In the genomic region with DNA sequence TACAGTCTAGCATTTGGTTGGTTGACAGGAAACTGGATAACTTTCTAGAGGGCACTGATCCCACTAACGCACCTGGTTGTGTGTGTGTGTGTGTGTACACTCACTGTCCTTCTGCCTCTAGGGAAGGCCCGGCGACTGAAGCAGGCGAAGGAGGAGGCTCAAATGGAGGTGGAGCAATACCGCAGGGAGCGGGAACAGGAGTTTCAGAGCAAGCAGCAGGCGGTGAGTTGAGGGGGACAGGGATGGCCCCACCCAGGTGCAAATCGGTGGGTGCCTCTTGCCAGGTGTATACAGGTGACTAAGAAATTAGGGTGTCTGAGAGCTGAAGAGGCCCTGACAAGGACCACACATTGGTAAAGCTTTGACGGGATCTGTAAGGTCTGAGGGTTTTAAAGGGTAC, we compare ENCODE assay signal across 12 mouse cellular contexts. TPM values are rescaled to one million over a fixed set of nuclear protein-coding genes. Genes with fewer than 3 reads are reported as not detected.
DNase-seq lines count a peak whose midpoint lies in the region; ATAC-seq and TF ChIP-seq lines count a peak whose summit lies in the region.
"Had no signal": no experiment of that assay in that cellular context is flagged by ENCODE, and none has a peak within 500 bp of the region (broad histone marks: within the 10 kb centered on the region; RNA-seq: fewer than 3 reads in every experiment).

No protein-coding gene starts in this region.

- no peak for ATAC-seq in forebrain, embryonic 11.5 days (replicated peaks; ENCODE audit: low FRiP score)
- ATAC-seq in erythroblast, adult 5-6 weeks (replicated peaks; ENCODE audit: low FRiP score, poor library complexity, severe bottlenecking), result no peak

- H3K27ac ChIP-seq in heart, embryonic 10.5 days, result 0 out of 2 replicates have a peak overlapping the region, but pooled peaks have one; percentile 97
- H3K27ac ChIP-seq in heart, adult 2 months, result no peak overlapping the region
- H3K27ac ChIP-seq in forebrain, embryonic 11.5 days (ENCODE audit: low read depth, low read length), result no peak overlapping the region
- no peak overlapping the region for H3K27ac ChIP-seq in midbrain, embryonic 10.5 days (replicated peaks)

- TF ChIP-seq EP300 in heart, adult 2 months (IDR thresholded peaks at IDR 0.05; ENCODE audit: insufficient read depth, low read depth, low read length), result no peak

- H3K79me2 ChIP-seq in heart, adult 2 months (replicated peaks; ENCODE audit: control insufficient read depth, insufficient read depth, low read length), result no peaks in the 10 kb centered on the region; the same call in 1 of the 2 replicates

- TF ChIP-seq POLR2A in heart, adult 2 months (IDR thresholded peaks at IDR 0.05; ENCODE audit: insufficient read depth, low read depth, low read length), result no peak

- H3K4me3 ChIP-seq in heart, embryonic 10.5 days, result 0 out of 2 replicates have a peak overlapping the region, but pooled peaks have one; percentile 79
- no peak overlapping the region for H3K4me3 ChIP-seq in heart, adult 2 months
- H3K4me3 ChIP-seq in forebrain, embryonic 11.5 days (ENCODE audit: low read depth, low read length), result peak overlapping the region; percentile 55; the same call in 1 of the 2 replicates
- H3K4me3 ChIP-seq in midbrain, embryonic 10.5 days, result peak overlapping the region; percentile 78; the same call in 1 of the 2 replicates

- no peak overlapping the region for H3K9ac ChIP-seq in heart, adult 2 months (ENCODE audit: low read depth, low read length)
- peak overlapping the region; percentile 93 for H3K9ac ChIP-seq in forebrain, embryonic 11.5 days (ENCODE audit: low read length)

- no peaks in the 10 kb centered on the region for H3K27me3 ChIP-seq in heart, embryonic 10.5 days (ENCODE audit: insufficient read depth, poor library complexity, severe bottlenecking)
- no peaks in the 10 kb centered on the region for H3K27me3 ChIP-seq in heart, adult 2 months (ENCODE audit: control insufficient read depth, insufficient read depth, low read length)
- no peaks in the 10 kb centered on the region for H3K27me3 ChIP-seq in forebrain, embryonic 11.5 days (ENCODE audit: control insufficient read depth, insufficient read depth, low read length)
- H3K27me3 ChIP-seq in midbrain, embryonic 10.5 days (ENCODE audit: low read depth, poor library complexity, severe bottlenecking), result no peaks in the 10 kb centered on the region
- H3K27me3 ChIP-seq: lung, embryonic 15.5 days had no signal

- H3K9me3 ChIP-seq in heart, embryonic 10.5 days, result no peaks in the 10 kb centered on the region
- no peaks in the 10 kb centered on the region for H3K9me3 ChIP-seq in forebrain, embryonic 11.5 days (ENCODE audit: control insufficient read depth, low read length)
- H3K9me3 ChIP-seq in midbrain, embryonic 10.5 days (replicated peaks), result no peaks in the 10 kb centered on the region
- H3K9me3 ChIP-seq: lung, embryonic 15.5 days had no signal

- intact Hi-C loops in heart, adult 2 months (cut with DNase I), result loop anchor here (2.0 to 10.0 kb wide), 4 partner anchors 70 to 382 kb away; a partner anchor contains a TSS

- no peak for DNase-seq in heart, embryonic 10.5 days (ENCODE audit: low spot score)
- DNase-seq in heart, adult 2 months, result no peak
- DNase-seq in brain, adult 2 months (ENCODE audit: low read depth, low spot score), result peak; percentile 73
- DNase-seq in forebrain, embryonic 11.5 days (ENCODE audit: low spot score), result no peak
- no peak for DNase-seq in midbrain, embryonic 10.5 days (ENCODE audit: low spot score)
- no peak for DNase-seq in urinary bladder, postnatal 25 days (ENCODE audit: low spot score)
- DNase-seq in frontal cortex, postnatal 25 days (ENCODE audit: low spot score in 2 of 2), result no peak

- 67% methylated on average over 9 of the region's 9 CpGs for WGBS in heart, embryonic 10.5 days
- 79% methylated on average over 9 of the region's 9 CpGs for WGBS in heart, adult 2 months
- 78% methylated on average over 9 of the region's 9 CpGs for WGBS in forebrain, embryonic 11.5 days
- 79% methylated on average over 9 of the region's 9 CpGs for WGBS in midbrain, embryonic 10.5 days

- H3K4me2 ChIP-seq in forebrain, embryonic 11.5 days (ENCODE audit: low read depth, low read length, severe bottlenecking), result peak overlapping the region; percentile 82

- H3K4me1 ChIP-seq in heart, embryonic 10.5 days, result peaks cover 45% of the 10 kb centered on the region
- H3K4me1 ChIP-seq in heart, adult 2 months (ENCODE audit: control insufficient read depth, insufficient read depth, low read length), result peaks cover 8% of the 10 kb centered on the region
- peaks cover 6% of the 10 kb centered on the region; the same call in 1 of the 2 replicates for H3K4me1 ChIP-seq in forebrain, embryonic 11.5 days (replicated peaks; ENCODE audit: control insufficient read depth, insufficient read depth, low read length)
- peaks cover 41% of the 10 kb centered on the region for H3K4me1 ChIP-seq in midbrain, embryonic 10.5 days

- TF ChIP-seq CTCF in heart, adult 2 months (IDR thresholded peaks at IDR 0.05), result no peak

- peaks cover 11% of the 10 kb centered on the region; the same call in 1 of the 2 replicates for H3K36me3 ChIP-seq in heart, embryonic 10.5 days
- H3K36me3 ChIP-seq in heart, adult 2 months (ENCODE audit: control insufficient read depth, insufficient read depth, low read length), result no peaks in the 10 kb centered on the region
- H3K36me3 ChIP-seq in forebrain, embryonic 11.5 days (ENCODE audit: control insufficient read depth, insufficient read depth, low read length), result no peaks in the 10 kb centered on the region; the same call in 1 of the 2 replicates
- H3K36me3 ChIP-seq in midbrain, embryonic 10.5 days, result peaks cover 15% of the 10 kb centered on the region

RNA-seq across cellular contexts. Expression of a gene that starts 1.4 kb away (rescaled TPM):
- polyA plus RNA-seq in heart, embryonic 10.5 days (2016; fragmentation: Nextera tagmentation; extraction: Ambion mirVana), result 8.4 and 10.4 TPM in 2 replicates
- 1 to 10 TPM; 6.5 to 8.2 TPM for total RNA-seq in heart, adult 2 months (2021)
- polyA plus RNA-seq in heart, adult 2 months (2012; rRNA removed), result 3.9 and 5.0 TPM in 2 replicates
- polyA plus RNA-seq in forebrain, embryonic 11.5 days (2014; fragmentation: Nextera tagmentation; extraction: Ambion mirVana), result 4.3 and 5.5 TPM in 2 replicates
- polyA plus RNA-seq in midbrain, embryonic 10.5 days (2016; fragmentation: Nextera tagmentation; extraction: Ambion mirVana), result 9.9 and 11.7 TPM in 2 replicates
- 0.58 and 1.0 TPM in 2 replicates for total RNA-seq in erythroblast, adult 5-6 weeks (2015; ENCODE audit: low replicate concordance)
- total RNA-seq in erythroblast, adult 5-6 weeks (2017; ENCODE audit: low replicate concordance), result 2.2 TPM in 1 of 2 replicates, not detected in the other

RNA-seq across cellular contexts. Expression of a gene that starts 3.5 kb away (rescaled TPM):
- polyA plus RNA-seq in heart, embryonic 10.5 days (2016; fragmentation: Nextera tagmentation; extraction: Ambion mirVana), result 6.5 and 10.1 TPM in 2 replicates
- 1 to 10 TPM; 3.0 to 3.2 TPM for total RNA-seq in heart, adult 2 months (2021)
- 6.4 and 10.1 TPM in 2 replicates for polyA plus RNA-seq in heart, adult 2 months (2012; rRNA removed)
- polyA plus RNA-seq in forebrain, embryonic 11.5 days (2014; fragmentation: Nextera tagmentation; extraction: Ambion mirVana), result 12.1 and 14.2 TPM in 2 replicates
- 9.7 and 11.8 TPM in 2 replicates for polyA plus RNA-seq in midbrain, embryonic 10.5 days (2016; fragmentation: Nextera tagmentation; extraction: Ambion mirVana)
- total RNA-seq in erythroblast, adult 5-6 weeks (2015; ENCODE audit: low replicate concordance), result 1.0 and 2.7 TPM in 2 replicates
- 3.8 TPM in 1 of 2 replicates, not detected in the other for total RNA-seq in erythroblast, adult 5-6 weeks (2017; ENCODE audit: low replicate concordance)

RNA-seq across cellular contexts. Expression of a gene that starts 4.5 kb away (rescaled TPM):
- 367 and 489 TPM in 2 replicates for polyA plus RNA-seq in heart, embryonic 10.5 days (2016; fragmentation: Nextera tagmentation; extraction: Ambion mirVana)
- total RNA-seq in heart, adult 2 months (2021), result 10 to 100 TPM; 82.3 to 83.4 TPM
- 148 and 178 TPM in 2 replicates for polyA plus RNA-seq in heart, adult 2 months (2012; rRNA removed)
- polyA plus RNA-seq in forebrain, embryonic 11.5 days (2014; fragmentation: Nextera tagmentation; extraction: Ambion mirVana), result 717 and 756 TPM in 2 replicates
- polyA plus RNA-seq in midbrain, embryonic 10.5 days (2016; fragmentation: Nextera tagmentation; extraction: Ambion mirVana), result 682 and 724 TPM in 2 replicates
- total RNA-seq in erythroblast, adult 5-6 weeks (2015; ENCODE audit: low replicate concordance), result 65.7 and 80.5 TPM in 2 replicates
- total RNA-seq in erythroblast, adult 5-6 weeks (2017; ENCODE audit: low replicate concordance), result 48.1 and 50.2 TPM in 2 replicates

RNA-seq across cellular contexts. Expression of a gene that starts 16.4 kb away (rescaled TPM):
- 0.30 TPM in 1 of 2 replicates, not detected in the other for polyA plus RNA-seq in heart, embryonic 10.5 days (2016; fragmentation: Nextera tagmentation; extraction: Ambion mirVana)
- not detected for total RNA-seq in heart, adult 2 months (2021)
- polyA plus RNA-seq in heart, adult 2 months (2012; rRNA removed), result 2.1 and 3.2 TPM in 2 replicates
- polyA plus RNA-seq in forebrain, embryonic 11.5 days (2014; fragmentation: Nextera tagmentation; extraction: Ambion mirVana), result 0.85 TPM in 1 of 2 replicates, not detected in the other
- polyA plus RNA-seq in midbrain, embryonic 10.5 days (2016; fragmentation: Nextera tagmentation; extraction: Ambion mirVana), result 0.25 and 0.37 TPM in 2 replicates
- not detected in 2 replicates for total RNA-seq in erythroblast, adult 5-6 weeks (2015; ENCODE audit: low replicate concordance)
- not detected in 2 replicates for total RNA-seq in erythroblast, adult 5-6 weeks (2017; ENCODE audit: low replicate concordance)
- total RNA-seq: left cerebral cortex, adult 18-20 months; neutrophil, adult 5-6 weeks had no signal
- polyA plus RNA-seq: stomach, embryonic 14.5 days had no signal

RNA-seq across cellular contexts. Expression of a gene that starts 25.5 kb away (rescaled TPM):
- 22.5 and 25.0 TPM in 2 replicates for polyA plus RNA-seq in heart, embryonic 10.5 days (2016; fragmentation: Nextera tagmentation; extraction: Ambion mirVana)
- 100 to 1,000 TPM; 105 to 131 TPM for total RNA-seq in heart, adult 2 months (2021)
- polyA plus RNA-seq in heart, adult 2 months (2012; rRNA removed), result 222 and 286 TPM in 2 replicates
- 45.8 and 51.2 TPM in 2 replicates for polyA plus RNA-seq in forebrain, embryonic 11.5 days (2014; fragmentation: Nextera tagmentation; extraction: Ambion mirVana)
- polyA plus RNA-seq in midbrain, embryonic 10.5 days (2016; fragmentation: Nextera tagmentation; extraction: Ambion mirVana), result 55.3 and 61.1 TPM in 2 replicates
- 117 and 224 TPM in 2 replicates for total RNA-seq in erythroblast, adult 5-6 weeks (2015; ENCODE audit: low replicate concordance)
- total RNA-seq in erythroblast, adult 5-6 weeks (2017; ENCODE audit: low replicate concordance), result 217 and 402 TPM in 2 replicates
